Mouse (Mus musculus): ENCODE data around the gene Vps33b.

GRCm38 (mm10) chr7:80255981-80256380 is 13.5 kb upstream of the Vps33b start:
- TF ChIP-seq CTCF (IDR thresholded peaks at IDR 0.05; ENCODE audit: insufficient read depth, low read depth, low read length) (no peak), POLR2A (IDR thresholded peaks at IDR 0.05; ENCODE audit: insufficient read depth, low read depth, low read length) (no peak)
